Mouse (Mus musculus): ENCODE measurements around the gene Aldh3b2.

Gene Aldh3b2

DNA sequence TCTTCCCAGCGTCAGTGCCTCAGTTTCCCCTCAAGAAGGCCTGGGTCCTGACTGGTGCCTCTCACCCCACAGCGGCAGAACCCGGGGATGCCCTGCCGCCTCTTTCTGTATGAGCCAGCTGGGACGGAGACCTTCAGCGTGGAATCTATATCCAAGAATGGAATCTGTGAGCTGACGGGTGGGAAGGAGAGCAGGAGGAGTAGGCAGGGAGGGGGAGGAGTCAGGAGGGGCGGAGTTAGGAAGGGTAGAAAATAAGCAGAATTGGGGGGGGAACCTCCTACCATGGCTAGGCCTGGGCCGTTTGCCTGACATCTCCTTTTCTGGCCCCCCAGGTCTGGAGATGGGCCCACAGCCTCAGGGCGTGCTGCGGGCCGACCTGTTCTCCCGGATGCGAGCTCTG lies 15.9 kb downstream of the Aldh3b2 start:
- DNase-seq (ENCODE audit: low spot score in 2 of 2), result no peak

DNA sequence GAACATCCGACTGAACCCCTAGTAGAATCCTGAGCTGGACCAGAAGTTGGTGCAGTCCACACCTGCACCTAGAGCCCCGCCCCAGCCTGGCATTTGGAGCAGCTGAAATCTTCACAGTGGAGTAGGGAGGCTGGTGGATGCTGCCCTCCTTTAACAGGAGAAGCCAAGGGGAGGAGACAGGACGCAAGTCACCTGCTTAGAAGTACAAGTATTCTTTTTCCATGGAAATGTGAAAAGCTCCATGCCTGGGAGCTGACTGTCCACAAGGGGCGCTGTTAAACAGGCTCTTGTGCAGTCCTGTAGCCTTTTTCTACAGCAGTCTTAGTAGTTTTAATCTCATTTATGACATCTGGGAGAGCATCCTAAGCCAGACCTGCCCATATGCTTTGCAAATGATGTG lies 16.6 kb downstream of the Aldh3b2 start:
- DNase-seq (ENCODE audit: low spot score in 2 of 2), result no peak

DNA sequence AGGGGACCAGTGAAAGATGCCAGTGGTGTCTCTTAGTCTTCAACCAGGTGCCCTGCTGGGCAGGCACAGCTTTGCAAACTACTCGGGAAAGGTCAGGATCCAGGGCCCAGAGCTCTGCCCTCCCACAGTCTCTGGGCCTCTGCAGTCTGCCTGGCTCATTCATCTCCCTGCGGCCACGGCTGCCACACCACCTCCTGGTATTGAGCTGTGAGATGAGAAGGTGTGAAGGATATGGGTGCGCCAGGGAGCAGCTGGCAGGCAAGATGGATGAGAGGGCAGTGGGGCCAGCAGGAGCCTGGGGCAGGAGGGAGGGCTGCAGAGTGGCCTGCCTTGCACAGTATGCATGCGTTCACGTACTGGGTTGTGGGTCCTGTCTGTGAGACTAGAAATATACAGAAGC lies 18.7 kb downstream of the Aldh3b2 start:
- DNase-seq (ENCODE audit: low spot score in 2 of 2), result no peak

DNA sequence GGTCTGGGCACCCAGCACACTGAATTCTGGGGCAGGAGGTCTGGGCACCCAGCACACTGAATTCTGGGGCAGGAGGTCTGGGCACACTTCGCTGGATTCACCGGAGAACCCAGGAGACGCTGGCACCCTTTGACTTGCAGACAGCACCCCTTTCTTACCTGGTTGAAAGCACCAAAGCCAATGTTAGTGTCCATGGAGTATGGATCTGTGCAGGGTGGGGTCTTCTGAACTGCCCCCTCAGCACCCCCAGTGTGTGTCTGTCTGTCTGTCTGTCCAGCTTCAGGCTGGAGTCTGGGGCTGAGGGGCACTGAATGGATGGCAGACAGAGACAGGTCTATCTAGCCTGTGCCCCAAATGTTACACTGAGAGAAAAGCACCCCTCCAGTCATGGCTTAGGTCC lies 19.4 kb downstream of the Aldh3b2 start:
- DNase-seq (ENCODE audit: low spot score in 2 of 2), result no peak

DNA sequence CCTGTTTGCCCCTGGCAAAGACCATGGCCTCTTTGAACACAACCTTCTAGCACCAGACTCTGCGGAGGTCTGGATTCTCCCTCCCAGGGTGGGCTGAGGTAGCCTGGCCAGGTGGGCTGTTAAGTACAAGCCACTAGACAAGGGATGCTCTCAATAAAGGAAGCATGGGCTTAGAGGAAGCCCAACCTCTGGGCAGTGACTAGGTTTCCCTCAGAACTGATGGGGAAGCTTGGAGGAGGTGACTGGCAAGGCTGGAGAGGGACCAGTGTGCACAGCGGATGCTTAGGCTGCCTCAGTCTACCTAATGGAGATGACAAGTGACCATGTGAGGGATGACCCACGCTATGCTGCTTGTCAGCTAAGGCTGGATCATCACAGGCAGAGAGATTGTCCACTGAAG lies 19.8 kb downstream of the Aldh3b2 start:
- DNase-seq (ENCODE audit: low spot score in 2 of 2), result no peak

DNA sequence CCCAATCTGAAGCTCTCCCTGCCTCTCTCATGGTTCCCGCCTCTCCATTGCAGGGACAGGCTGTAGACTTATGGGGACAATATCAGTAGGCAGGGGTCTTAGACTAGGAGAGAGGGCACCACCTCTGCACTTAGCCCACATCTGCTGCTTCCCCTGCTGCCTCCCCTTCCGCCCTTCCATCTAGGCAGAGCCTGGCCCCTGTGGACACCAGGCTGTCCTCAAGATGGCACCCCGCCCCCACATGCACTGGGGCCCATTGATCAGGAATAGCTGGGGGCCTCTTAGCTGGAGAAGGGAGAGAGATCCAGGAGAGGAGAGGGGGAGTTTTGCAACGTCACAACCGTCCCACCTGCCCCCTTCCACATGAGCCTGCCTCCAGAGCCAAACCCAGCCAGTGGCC lies 20.3 kb downstream of the Aldh3b2 start, which contains the start of gene Tbx10:
Gene Tbx10, plus strand, starts transcription at position 337 of the 400 bp plus-strand sequence.
- DNase-seq (ENCODE audit: low spot score in 2 of 2), result no peak

DNA sequence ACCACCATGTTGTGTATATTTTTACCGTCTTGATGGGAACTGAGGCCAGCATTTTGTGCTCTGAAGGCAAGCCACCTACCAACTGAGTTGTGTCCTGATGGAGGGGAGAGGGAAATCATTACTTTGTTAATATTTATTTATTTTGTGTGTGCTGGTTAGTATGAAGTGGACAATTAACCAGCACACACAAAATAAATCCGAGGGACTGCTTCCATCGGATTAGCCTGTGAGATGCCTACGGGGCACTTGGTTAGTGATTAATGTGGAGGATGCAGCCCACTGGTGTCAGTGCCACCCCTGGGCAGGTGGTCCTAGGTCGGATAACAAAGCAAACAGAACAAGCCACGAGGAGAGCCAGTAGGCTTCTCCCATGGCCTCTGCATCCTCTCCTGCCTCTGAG lies 22.8 kb downstream of the Aldh3b2 start:
- DNase-seq (ENCODE audit: low spot score in 2 of 2), result no peak

DNA sequence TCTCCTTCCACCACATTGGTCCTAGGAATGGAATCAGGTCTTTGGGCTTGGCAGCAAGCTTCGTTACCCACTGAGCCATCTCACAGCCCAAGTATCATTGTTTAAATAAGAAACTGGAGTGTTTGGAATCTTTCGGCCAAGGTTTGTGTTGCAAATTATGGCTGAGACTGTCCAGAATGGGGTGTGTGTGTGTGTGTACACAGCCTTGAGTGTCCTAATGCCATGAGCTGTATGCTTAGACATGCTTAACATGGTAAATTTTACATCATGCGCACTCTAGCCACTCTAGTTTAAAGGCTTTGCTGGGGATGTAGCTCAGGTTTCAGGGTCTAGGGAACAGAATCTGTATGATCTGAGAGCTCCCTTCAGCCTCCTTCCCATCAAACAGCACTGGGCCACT lies 23.4 kb downstream of the Aldh3b2 start:
- DNase-seq (ENCODE audit: low spot score in 2 of 2), result no peak

DNA sequence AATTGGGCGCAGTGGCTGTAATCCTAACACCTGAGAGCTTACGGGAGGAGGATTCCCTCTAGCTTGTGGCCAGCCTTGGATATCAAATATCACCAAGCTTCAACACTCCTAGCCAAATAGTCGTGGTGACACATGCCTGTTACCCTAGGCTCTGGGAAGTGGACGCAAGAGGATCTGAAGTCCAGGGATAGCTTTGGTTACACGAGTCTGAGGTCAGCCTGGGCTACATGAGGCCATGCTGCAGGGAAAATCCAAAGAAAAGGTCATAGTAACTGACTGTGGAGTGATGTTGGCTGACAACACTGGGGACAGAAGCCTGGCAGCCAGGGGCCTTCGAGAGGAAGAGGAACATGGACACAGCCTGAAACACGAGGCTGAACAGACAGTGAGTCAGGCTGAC lies 24.0 kb downstream of the Aldh3b2 start:
- no peak for DNase-seq (ENCODE audit: low spot score in 2 of 2)

DNA sequence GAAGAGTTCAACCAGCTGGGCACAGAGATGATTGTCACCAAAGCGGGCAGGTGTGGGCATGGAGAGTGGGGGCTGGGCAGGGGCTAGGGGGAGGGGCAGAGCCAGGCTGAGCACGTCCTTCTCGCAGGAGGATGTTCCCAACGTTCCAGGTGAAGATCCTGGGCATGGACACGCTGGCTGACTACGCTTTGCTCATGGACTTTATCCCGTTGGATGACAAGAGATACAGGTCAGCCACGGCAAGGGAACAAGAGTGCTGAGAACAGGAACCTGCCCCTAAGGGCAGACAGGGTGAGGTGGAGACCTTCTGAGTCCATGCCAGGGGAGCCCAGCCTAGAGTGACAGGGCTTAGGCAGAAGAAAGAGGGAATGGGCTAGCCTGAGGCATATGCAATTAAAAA lies 24.6 kb downstream of the Aldh3b2 start:
- no peak for DNase-seq (ENCODE audit: low spot score in 2 of 2)

DNA sequence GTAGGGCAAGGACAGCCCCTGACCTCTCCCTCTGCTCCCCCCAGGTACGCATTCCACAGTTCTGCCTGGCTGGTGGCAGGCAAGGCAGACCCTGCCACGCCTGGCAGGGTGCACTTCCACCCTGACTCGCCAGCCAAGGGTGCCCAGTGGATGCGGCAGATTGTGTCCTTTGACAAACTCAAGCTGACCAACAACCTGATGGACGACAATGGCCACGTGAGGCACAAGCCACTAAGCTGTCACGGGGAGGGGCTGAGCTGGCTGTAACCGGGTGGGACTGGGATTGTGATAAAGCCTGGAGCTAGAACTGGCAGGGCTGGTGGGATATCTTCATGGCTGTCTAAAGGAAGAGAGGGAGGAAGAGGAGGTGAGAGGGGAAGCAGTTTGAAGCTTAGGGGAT lies 25.1 kb downstream of the Aldh3b2 start:
- no peak for DNase-seq (ENCODE audit: low spot score in 2 of 2)

DNA sequence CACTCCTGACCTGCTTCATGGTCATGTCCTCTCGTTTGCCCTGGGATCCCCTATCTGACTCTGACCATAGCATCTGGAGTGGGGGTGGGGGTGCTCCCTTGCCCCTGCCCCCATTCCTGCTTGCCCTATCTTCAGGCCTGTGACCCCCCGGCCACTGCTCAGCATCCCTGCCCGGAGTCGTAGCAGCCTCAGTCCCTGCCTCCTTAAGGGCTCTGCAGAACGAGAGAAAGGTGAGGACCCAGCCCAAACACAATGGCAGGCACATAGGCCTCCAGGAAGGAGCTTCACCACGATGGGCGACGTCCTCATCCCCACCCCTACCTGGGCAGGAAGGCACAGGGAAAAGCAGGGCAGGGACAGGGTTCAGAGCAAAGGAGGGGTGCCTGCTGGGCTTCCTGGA lies 26.2 kb downstream of the Aldh3b2 start:
- no peak for DNase-seq (ENCODE audit: low spot score in 2 of 2)

DNA sequence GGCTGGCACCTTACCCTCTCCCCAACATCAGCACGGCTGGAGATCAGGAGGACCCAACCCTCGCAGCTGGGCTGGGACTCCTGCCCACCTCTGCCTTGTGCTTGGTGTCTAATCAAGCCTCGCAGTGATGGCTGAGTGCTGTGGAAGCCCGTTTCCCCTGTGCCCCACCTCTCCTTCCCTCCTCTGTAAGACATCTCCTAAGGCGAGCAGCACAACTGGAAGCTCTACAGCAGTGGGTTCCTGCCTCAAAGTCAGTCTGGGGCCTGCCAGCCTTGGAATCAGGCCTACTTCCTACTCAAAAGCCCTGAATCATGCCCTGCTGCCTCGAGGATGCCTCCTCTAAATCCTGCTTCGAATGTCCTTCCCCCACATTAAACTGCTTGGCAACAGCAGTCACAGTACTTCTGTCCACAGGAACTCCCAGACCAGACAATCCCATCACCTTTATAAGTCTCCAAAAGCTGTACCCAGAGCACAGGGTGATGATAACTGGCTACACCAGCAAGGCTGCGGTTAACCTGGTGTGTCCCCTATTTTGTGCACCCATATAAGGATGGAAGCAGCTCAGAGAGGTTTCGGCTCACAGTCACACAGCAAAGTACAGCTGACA lies 27.1 kb downstream of the Aldh3b2 start:
- no peak for DNase-seq (ENCODE audit: low spot score in 2 of 2)

DNA sequence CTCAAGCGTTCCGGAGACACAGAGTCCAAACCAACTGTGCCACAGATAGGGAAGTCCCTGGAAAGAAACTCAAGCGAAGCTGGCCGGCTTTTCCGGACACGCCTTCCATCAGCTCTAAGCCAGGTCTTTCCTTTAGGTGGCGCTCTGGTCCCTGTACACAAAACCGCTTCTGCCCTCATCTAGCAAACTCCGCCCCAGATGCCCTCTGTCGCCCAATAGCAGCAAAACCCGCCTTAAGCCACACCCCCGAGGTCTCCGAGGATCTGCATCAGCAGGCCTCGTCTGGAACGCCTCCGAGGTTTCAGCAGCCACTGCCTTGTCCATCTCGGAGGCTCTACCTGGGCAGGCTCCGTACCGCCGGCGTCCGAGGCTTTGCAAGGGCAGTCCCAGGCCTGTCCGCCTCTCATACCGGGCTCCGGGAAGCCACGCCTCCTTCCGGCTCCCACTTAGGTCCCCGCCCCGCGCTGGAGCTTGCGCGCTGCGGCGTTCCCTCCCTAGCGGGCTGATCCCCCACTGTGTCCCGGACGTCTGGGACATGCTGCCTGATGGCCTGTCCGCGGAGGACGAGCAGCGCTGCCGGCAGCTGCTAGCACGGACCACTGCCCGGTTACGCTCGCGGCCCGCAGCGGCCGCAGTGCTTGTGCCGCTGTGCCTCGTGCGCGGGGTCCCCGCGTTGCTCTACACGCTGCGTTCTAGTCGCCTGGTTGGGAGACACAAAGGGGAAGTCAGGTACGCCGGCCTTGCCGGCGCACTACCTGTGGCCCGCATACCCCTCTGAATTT lies 28.2 kb downstream of the Aldh3b2 start, which contains the start of the genes Nudt8 and Gm49405:
Gene Nudt8, plus strand, starts transcription at position 462 of the 782 bp plus-strand sequence.
Gene Gm49405, plus strand, starts transcription at position 508 of the 782 bp plus-strand sequence.
- DNase-seq (ENCODE audit: low spot score in 2 of 2), result peak; percentile 92 to 96

DNA sequence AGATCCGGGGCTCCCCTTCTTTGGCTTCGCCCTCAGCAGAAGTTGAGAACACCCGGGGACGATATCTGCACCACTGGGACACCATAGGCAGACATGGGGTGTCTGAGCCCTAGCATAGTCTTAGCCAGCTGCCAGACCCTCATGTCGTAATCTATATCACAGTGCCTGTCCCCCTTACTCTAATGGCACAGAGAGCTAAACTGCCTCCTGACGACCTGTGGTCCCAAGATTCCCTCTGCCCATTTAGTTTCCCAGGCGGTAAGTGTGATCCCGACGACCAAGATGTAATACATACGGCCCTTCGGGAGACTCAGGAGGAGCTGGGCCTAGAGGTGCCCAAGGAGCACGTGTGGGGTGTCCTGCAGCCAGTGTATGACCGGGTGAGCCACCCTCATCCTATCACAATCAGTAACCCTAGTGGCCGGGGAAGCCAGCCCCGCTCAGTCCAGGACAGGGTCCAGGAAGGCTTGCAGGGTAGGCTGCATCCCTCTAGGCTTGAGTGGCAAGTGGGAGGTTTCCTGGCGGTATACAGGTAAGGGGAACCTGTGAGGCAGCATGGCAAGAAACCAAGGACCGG lies 28.9 kb downstream of the Aldh3b2 start:
- no peak for DNase-seq (ENCODE audit: low spot score in 2 of 2)

DNA sequence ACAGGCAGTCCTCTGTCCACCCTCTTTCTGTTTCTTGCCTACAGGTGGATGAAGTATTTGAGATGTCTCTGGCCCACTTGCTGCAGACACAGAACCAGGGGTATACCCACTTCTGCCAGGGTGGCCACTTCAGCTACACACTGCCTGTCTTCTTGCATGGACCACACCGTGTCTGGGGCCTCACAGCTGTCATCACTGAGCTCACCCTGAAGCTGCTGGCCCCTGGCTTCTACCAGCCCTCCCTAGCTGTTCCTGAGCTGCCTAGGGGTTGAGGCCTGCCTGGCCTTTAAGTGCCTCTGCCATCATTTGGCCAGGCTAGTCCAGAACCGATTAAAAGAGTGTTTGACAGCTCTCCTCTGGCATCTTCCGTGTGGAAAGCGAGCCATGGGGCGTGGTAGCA lies 29.6 kb downstream of the Aldh3b2 start:
- no peak for DNase-seq (ENCODE audit: low spot score in 2 of 2)

DNA sequence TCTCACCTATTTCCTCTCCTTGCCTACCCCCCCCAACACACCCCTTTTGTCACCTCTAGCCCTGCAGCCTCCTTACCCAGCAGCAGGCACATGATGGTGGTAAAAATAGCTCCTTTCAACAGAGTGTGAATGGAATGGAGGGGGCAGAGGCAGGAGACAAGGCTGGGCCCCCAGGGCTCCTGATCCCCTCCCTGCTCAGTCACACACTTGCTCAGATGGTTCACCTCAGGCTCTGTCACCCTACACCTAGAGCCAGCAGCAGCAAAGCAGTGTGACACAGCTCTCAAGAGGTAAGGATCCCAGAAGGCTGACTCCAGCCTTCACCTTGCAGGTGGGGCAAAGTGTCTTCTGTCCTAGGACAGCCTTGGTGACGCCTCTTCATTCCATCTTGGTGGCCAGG lies 31.0 kb downstream of the Aldh3b2 start, which contains the start of gene Doc2g:
Gene Doc2g, plus strand, starts transcription at position 202 of the 400 bp plus-strand sequence.
- no peak for DNase-seq (ENCODE audit: low spot score in 2 of 2)

DNA sequence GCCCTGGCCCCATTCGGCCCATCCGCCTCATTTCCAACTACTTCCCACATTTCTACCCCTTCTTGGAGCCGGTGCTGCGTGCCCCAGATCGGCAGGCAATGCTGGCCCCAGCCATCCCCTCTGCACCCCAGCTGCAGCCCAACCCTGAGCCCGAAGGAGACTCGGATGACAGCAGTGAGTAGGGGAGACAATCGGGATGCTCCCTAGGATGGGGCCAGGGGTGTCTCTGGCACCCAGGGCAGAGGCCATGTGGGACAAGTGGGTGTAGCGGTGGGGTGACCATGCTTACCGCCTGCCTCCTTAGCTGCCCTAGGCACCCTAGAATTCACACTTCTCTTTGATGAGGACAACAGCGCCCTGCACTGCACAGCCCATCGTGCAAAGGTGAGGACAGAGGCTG lies 31.5 kb downstream of the Aldh3b2 start:
- no peak for DNase-seq (ENCODE audit: low spot score in 2 of 2)

DNA sequence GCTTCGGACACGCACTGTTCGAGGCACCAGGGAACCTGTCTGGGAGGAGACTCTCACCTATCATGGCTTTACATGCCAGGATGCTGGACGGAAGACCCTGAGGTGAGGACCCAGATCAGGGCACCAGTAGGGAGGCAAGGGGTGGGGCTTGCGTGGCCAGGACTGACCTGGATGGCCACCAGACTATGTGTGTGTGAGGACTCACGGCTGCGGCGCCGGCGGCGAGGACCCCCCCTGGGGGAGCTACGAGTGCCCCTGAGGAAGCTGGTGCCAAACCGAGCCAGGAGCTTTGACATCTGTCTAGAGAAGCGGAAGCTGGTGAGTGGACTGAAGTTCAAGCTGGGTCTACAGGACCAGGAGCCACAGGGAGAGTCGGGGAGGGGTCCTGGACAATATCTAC lies 32.2 kb downstream of the Aldh3b2 start:
- no peak for DNase-seq (ENCODE audit: low spot score in 2 of 2)

DNA sequence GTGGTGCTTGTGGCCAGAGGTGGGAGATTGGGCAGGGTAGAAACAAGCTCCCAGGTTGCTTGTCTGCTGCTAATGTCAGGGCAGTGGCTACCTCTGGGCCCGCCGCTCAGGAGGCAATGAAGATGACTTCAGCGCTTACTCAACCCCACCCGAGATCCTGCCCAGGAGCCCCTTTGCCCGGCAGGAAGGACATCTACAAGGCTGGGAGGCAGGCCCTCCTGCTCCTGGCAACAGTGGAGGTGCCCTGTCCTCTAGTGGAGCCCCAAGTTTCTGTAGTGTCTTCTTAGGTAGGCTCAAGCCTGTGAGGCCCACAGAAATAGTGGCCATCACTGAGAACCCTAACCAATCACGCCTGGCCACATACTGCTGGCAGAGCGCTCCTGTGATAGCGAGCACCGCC lies 33.0 kb downstream of the Aldh3b2 start:
- no peak for DNase-seq (ENCODE audit: low spot score in 2 of 2)

DNA sequence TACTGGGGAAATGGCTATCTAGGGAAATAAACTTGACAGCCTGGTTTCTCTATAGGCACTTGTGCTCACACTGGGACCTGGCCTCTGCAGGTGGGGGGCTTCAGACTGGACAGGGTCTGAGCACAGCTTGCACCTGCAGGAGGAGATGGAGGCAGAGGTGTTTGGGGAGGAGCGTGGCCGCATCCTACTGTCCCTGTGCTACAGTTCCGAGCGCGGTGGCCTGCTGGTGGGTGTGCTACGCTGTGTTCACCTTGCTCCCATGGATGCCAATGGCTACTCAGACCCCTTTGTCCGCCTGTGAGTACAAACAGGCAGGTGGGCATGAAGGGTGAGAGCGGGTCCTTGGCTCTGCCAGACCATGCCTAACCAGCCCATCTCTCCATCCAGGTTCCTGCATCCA lies 33.8 kb downstream of the Aldh3b2 start:
- DNase-seq (ENCODE audit: low spot score in 2 of 2), result no peak

DNA sequence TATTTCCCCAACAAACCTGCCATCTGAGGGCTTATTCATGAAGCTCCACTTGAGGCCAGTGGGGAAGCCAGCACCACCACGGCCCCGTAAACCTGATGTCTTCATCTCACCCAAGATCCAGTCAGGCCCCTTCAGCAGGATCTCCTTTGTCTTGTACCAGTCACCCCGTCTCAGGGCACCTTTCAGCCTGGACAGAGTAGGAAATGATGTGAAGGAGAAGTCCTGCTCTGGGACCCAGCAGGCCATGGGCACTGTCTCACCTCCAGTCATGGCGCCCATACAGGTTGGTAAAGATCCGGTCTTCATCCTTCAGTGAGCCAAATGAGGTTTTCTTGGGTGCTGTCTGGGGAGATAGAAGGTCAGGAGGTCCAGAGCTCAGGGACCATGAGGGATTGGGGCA lies 39.0 kb downstream of the Aldh3b2 start:
- no peak for DNase-seq (ENCODE audit: low spot score in 2 of 2)

DNA sequence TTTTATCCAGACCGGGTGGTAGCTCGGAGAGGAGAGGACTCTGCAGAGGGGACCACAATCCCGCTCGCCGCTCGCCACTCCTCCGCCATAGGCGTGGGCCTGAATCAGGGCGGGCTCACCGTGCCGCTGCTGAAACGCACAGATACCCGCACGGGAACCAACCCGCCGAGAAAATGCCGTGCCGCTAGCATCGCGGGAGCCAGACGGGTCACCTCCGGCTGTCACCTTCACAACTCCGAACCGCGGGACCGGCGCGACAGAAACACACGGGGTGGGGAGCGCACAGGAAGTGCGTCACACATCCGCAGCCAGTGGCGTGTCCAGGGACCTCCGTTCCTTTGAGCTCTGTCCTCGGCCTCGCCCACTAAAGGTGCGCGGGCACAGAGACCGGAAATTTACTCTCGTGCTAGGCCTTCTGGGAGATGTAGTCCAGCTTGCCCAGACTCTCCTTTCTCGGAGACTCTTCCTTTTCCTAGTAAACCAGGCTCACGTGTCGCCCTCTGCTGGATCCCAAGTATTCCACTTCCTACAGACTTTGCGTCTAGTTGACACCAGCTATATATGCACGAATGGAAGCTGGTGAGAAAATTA lies 40.4 kb downstream of the Aldh3b2 start, which contains the start of gene Ndufv1:
Gene Ndufv1, minus strand, starts transcription at position 375 of the 591 bp plus-strand sequence.
- peak; percentile 92 to 94 for DNase-seq (ENCODE audit: low spot score in 2 of 2)

All from urinary bladder, postnatal 4 days (tissue).